Mouse (Mus musculus): ENCODE measurements around the gene Usp30. TPM values are rescaled to one million over a fixed set of nuclear protein-coding genes. Genes with fewer than 3 reads are reported as not detected.

Usp30 gene
- polyA plus RNA-seq, 1 experiment = 11.2 TPM

GRCm38 (mm10) chr5:114116586-114116985 lies 51.3 kb downstream of the Usp30 start:
- Histone ChIP-seq H3K79me2 (ENCODE audit: control insufficient read depth, insufficient read depth) (no peaks in the 10 kb centered on the region), H3ac (ENCODE audit: control insufficient read depth, insufficient read length, low read depth) (no peak overlapping the region), H3K4me3 (ENCODE audit: insufficient read depth, poor library complexity, severe bottlenecking) (no peak overlapping the region), H3K79me3 (ENCODE audit: low read depth) (no peaks in the 10 kb centered on the region), H3K27me3 (ENCODE audit: control insufficient read depth, insufficient read depth, insufficient read length) (no peaks in the 10 kb centered on the region), H3K36me3 (ENCODE audit: control insufficient read depth, insufficient read depth) (peaks cover 7% of the 10 kb centered on the region)
- TF ChIP-seq MAX (IDR thresholded peaks at IDR 0.05) = no peak
- TF ChIP-seq USF1 (IDR thresholded peaks at IDR 0.05; ENCODE audit: low read depth) = no peak
- no peak for TF ChIP-seq FOSL1 (IDR thresholded peaks at IDR 0.05; ENCODE audit: insufficient read depth, low read length, poor library complexity, severe bottlenecking)
- TF ChIP-seq MYOG (IDR thresholded peaks at IDR 0.05; ENCODE audit: control insufficient read depth, extremely low read depth, insufficient read length) = no peak
- TF ChIP-seq CEBPB (IDR thresholded peaks at IDR 0.05; ENCODE audit: low read depth) = no peak
- TF ChIP-seq MYOD1 (IDR thresholded peaks at IDR 0.05; ENCODE audit: control insufficient read depth, insufficient read length, low read depth) = no peak
- no peak for TF ChIP-seq CTCF (IDR thresholded peaks at IDR 0.05; ENCODE audit: control insufficient read depth, insufficient read depth, insufficient read length)

DNA sequence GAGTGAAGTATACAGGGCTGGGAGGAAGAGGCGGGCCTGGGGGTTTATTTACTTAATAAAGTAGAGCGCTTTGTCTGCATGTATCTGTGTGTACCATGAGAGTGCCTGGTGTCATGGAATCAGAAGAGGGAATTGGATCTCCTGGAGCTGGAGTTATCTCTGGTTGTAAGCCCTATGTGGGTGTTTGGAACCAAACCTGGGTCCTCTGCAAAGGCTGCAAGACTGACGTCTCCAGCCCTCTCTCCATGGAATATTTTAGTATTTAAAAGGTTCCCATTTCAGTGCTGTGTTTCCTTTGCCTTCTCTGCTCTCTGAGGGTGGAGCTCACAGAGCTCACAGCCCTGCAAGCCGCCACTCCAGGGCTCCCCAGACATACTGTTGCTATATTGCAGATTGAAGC lies 54.5 kb downstream of the Usp30 start:
- H3ac ChIP-seq (ENCODE audit: control insufficient read depth, insufficient read length, low read depth) = no peak overlapping the region
- H3K4me3 ChIP-seq (ENCODE audit: insufficient read depth, poor library complexity, severe bottlenecking) = no peak overlapping the region
- H3K79me3 ChIP-seq (ENCODE audit: low read depth) = no peaks in the 10 kb centered on the region
- no peaks in the 10 kb centered on the region for H3K27me3 ChIP-seq (ENCODE audit: control insufficient read depth, insufficient read depth, insufficient read length)
- no peaks in the 10 kb centered on the region for H3K79me2 ChIP-seq (ENCODE audit: control insufficient read depth, insufficient read depth)
- TF ChIP-seq USF1 (IDR thresholded peaks at IDR 0.05; ENCODE audit: low read depth) (no peak), CTCF (IDR thresholded peaks at IDR 0.05; ENCODE audit: control insufficient read depth, insufficient read depth, insufficient read length) (no peak)
- peaks cover 8% of the 10 kb centered on the region for H3K36me3 ChIP-seq (ENCODE audit: control insufficient read depth, insufficient read depth)

DNA sequence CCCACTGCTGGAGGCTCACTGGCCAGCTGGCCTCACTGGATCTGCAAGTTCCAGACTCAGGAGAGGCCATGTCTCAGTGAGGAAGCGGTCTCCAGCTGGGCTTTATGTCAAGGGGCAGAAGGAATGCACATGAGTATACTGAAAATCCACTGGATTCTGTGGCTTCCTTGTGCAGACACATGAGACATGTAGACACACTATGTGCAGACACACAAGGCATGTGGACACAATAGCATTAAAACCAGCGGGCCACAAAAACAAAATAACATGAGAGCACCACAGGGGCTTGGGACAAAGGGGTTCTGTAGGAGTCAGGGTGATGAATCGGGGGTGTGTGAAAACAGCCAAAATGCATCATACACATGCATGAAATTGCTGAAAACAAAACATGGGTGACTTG lies 60.7 kb downstream of the Usp30 start:
- peaks cover 7% of the 10 kb centered on the region for H3K36me3 ChIP-seq (ENCODE audit: control insufficient read depth, insufficient read depth)
- no peaks in the 10 kb centered on the region for H3K27me3 ChIP-seq (ENCODE audit: control insufficient read depth, insufficient read depth, insufficient read length)
- TF ChIP-seq MAX (IDR thresholded peaks at IDR 0.05) (no peak), FOSL1 (IDR thresholded peaks at IDR 0.05; ENCODE audit: insufficient read depth, low read length, poor library complexity, severe bottlenecking) (no peak), MYOG (IDR thresholded peaks at IDR 0.05; ENCODE audit: control insufficient read depth, extremely low read depth, insufficient read length) (no peak), CTCF (IDR thresholded peaks at IDR 0.05; ENCODE audit: control insufficient read depth, insufficient read depth, insufficient read length) (no peak)
- no peak overlapping the region for H3ac ChIP-seq (ENCODE audit: control insufficient read depth, insufficient read length, low read depth)
- H3K79me2 ChIP-seq (ENCODE audit: control insufficient read depth, insufficient read depth) = no peaks in the 10 kb centered on the region
- no peaks in the 10 kb centered on the region for H3K79me3 ChIP-seq (ENCODE audit: low read depth)
- no peak overlapping the region for H3K4me3 ChIP-seq (ENCODE audit: insufficient read depth, poor library complexity, severe bottlenecking)

DNA sequence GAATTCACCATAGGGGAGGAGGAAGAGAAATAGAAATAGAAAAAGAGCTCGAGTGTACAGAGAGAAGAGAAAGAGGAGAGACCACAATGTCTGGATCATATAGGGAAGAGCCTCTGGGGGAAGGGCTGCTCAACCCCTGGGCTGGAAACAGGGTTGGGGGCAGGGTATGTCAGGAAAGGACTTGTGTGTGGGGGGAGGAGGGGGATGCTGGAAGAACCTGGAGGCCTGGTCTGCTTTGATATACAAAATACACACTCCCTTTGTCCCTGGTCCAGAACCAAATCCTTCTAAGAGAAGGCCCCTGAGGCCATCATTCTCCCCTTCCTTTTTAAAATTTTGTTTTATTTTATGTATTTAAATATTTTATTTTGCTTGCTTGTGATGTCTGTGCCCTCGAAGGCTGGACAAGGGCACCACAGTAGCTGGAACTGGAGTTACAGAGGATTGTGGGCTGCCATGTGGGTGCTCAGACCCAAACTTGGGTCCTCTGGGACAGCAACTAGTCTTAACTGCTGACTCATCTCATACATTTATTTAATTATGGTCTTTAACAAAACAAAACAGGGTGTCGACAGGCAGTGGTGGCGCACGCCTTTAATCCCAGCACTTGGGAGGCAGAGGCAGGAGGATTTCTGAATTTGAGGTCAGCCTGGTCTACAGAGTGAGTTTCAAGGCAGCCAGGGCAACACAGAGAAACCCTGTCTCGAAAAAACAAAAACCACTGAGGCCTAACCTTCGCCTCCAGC lies 61.4 kb downstream of the Usp30 start:
- Histone ChIP-seq H3K4me3 (ENCODE audit: insufficient read depth, poor library complexity, severe bottlenecking) (no peak overlapping the region), H3K36me3 (ENCODE audit: control insufficient read depth, insufficient read depth) (peaks cover under 1% of the 10 kb centered on the region), H3K27me3 (ENCODE audit: control insufficient read depth, insufficient read depth, insufficient read length) (no peaks in the 10 kb centered on the region), H3ac (ENCODE audit: control insufficient read depth, insufficient read length, low read depth) (no peak overlapping the region), H3K79me3 (ENCODE audit: low read depth) (no peaks in the 10 kb centered on the region), H3K79me2 (ENCODE audit: control insufficient read depth, insufficient read depth) (no peaks in the 10 kb centered on the region)
- TF ChIP-seq CTCF (IDR thresholded peaks at IDR 0.05; ENCODE audit: control insufficient read depth, insufficient read depth, insufficient read length) (no peak), MYOG (IDR thresholded peaks at IDR 0.05; ENCODE audit: control insufficient read depth, extremely low read depth, insufficient read length) (no peak), CEBPB (IDR thresholded peaks at IDR 0.05; ENCODE audit: low read depth) (no peak), MYOD1 (IDR thresholded peaks at IDR 0.05; ENCODE audit: control insufficient read depth, insufficient read length, low read depth) (no peak), MAX (IDR thresholded peaks at IDR 0.05) (no peak), FOSL1 (IDR thresholded peaks at IDR 0.05; ENCODE audit: insufficient read depth, low read length, poor library complexity, severe bottlenecking) (no peak), USF1 (IDR thresholded peaks at IDR 0.05; ENCODE audit: low read depth) (no peak)

GRCm38 (mm10) chr5:114127374-114128349 lies 62.4 kb downstream of the Usp30 start, which contains the start of gene Alkbh2:
Gene Alkbh2 (minus strand): TSS chr5:114128218.
- TF ChIP-seq MYOG (IDR thresholded peaks at IDR 0.05; ENCODE audit: control insufficient read depth, extremely low read depth, insufficient read length) = no peak
- TF ChIP-seq CTCF (IDR thresholded peaks at IDR 0.05; ENCODE audit: control insufficient read depth, insufficient read depth, insufficient read length) = peak; percentile 88
- Histone ChIP-seq H3K36me3 (ENCODE audit: control insufficient read depth, insufficient read depth) (no peaks in the 10 kb centered on the region), H3K27me3 (ENCODE audit: control insufficient read depth, insufficient read depth, insufficient read length) (no peaks in the 10 kb centered on the region), H3ac (ENCODE audit: control insufficient read depth, insufficient read length, low read depth) (peak within 1 kb of the TSS; percentile 66), H3K79me3 (ENCODE audit: low read depth) (no peaks in the 10 kb centered on the region), H3K79me2 (ENCODE audit: control insufficient read depth, insufficient read depth) (no peaks in the 10 kb centered on the region), H3K4me3 (ENCODE audit: insufficient read depth, poor library complexity, severe bottlenecking) (peak within 1 kb of the TSS; percentile 30)

Measured in C2C12 (cell line).